Mouse (Mus musculus) heart, adult 18-20 months (tissue): ENCODE data around the gene Dcst1. TPM values are rescaled to one million over a fixed set of nuclear protein-coding genes. Genes with fewer than 3 reads are reported as not detected.

ENCODE experiments used
- DNase-seq, 2 experiments: peaks; one replicate each; pipeline ENCODE4 v3.0.0; 2021 to 2022; ENCODE audit warnings: mixed read lengths in 1 of 2
- total RNA-seq, 2 experiments: library from RNA; stranded (reverse); gene quantifications; 2 replicates each; pipeline ENCODE4 v1.2.3; 2021

Gene Dcst1
- total RNA-seq, 2 experiments from 2014 or later = not detected

- peak; percentile 55 to 62 for DNase-seq
Measured at GRCm38 (mm10) chr3:89388901-89389740, 24.1 kb upstream of the Dcst1 start.

GRCm38 (mm10) chr3:89388134-89388881, 23.3 kb upstream of the Dcst1 start:
- peak; percentile 70 to 84 for DNase-seq

- peak; percentile 44 to 59 for DNase-seq
Measured at GRCm38 (mm10) chr3:89387632-89388031, 22.6 kb upstream of the Dcst1 start.

- no peak for DNase-seq
Measured at GRCm38 (mm10) chr3:89386438-89387420, 21.7 kb upstream of the Dcst1 start.

- DNase-seq = no peak
Measured at GRCm38 (mm10) chr3:89385451-89385850, 20.4 kb upstream of the Dcst1 start.

GRCm38 (mm10) chr3:89384331-89385076, 19.5 kb upstream of the Dcst1 start:
- no peak for DNase-seq

- DNase-seq = no peak
Measured at GRCm38 (mm10) chr3:89383651-89384255, 18.7 kb upstream of the Dcst1 start.

- no peak for DNase-seq
Measured at GRCm38 (mm10) chr3:89382950-89383349, 17.9 kb upstream of the Dcst1 start.

- no peak for DNase-seq
Measured at GRCm38 (mm10) chr3:89382033-89382882, 17.2 kb upstream of the Dcst1 start.

- no peak for DNase-seq
Measured at GRCm38 (mm10) chr3:89381233-89381632, 16.2 kb upstream of the Dcst1 start.

- DNase-seq = no peak
Measured at GRCm38 (mm10) chr3:89380711-89381110, 15.7 kb upstream of the Dcst1 start.

- no peak for DNase-seq
Measured at GRCm38 (mm10) chr3:89380291-89380690, 15.2 kb upstream of the Dcst1 start.

- no peak for DNase-seq
Measured at GRCm38 (mm10) chr3:89379388-89380131, 14.5 kb upstream of the Dcst1 start.

- DNase-seq = peak; percentile 83 to 90
Measured at GRCm38 (mm10) chr3:89378394-89379067, 13.5 kb upstream of the Dcst1 start.

GRCm38 (mm10) chr3:89377831-89378230, 12.8 kb upstream of the Dcst1 start:
- no peak for DNase-seq

- DNase-seq = no peak
Measured at GRCm38 (mm10) chr3:89373581-89374231, 8.7 kb upstream of the Dcst1 start.

GRCm38 (mm10) chr3:89367338-89367737, 2.3 kb upstream of the Dcst1 start:
- DNase-seq = no peak
